Mouse (Mus musculus) heart, embryonic 16.5 days (tissue): ENCODE results near the gene Anks6. TPM values are rescaled to one million over a fixed set of nuclear protein-coding genes. Genes with fewer than 3 reads are reported as not detected.

Experiments used
- ATAC-seq: fragments of 200-750 bp; cut with Nextera tagmentation; replicated peaks from 2 replicates; pipeline ENCODE4 v1.8.0; 2017; ENCODE audit warnings: moderate number of reproducible peaks; ENCODE audit not compliant: insufficient read depth, low FRiP score; ENCODE audit errors: extremely low read depth
- H3K27ac ChIP-seq: fragments of 300-500 bp; sonication (generic); 2 replicates; pipeline ENCODE4 v1.5.1; 2014; ENCODE audit warnings: mild to moderate bottlenecking, low read length, control low read depth, moderate library complexity
- H3K27me3 ChIP-seq: fragments of 300-500 bp; sonication (generic); 2 replicates; pipeline ENCODE4 v1.6.1; 2014; ENCODE audit warnings: low read length, mixed read lengths; ENCODE audit not compliant: control insufficient read depth, insufficient read depth
- H3K36me3 ChIP-seq: fragments of 300-500 bp; sonication (generic); 2 replicates; pipeline ENCODE4 v1.6.1; 2014; ENCODE audit not compliant: control insufficient read depth, insufficient read depth
- H3K4me1 ChIP-seq: fragments of 300-500 bp; sonication (generic); 2 replicates; pipeline ENCODE4 v1.6.1; 2014; ENCODE audit warnings: low read length, mixed read lengths; ENCODE audit not compliant: control insufficient read depth, insufficient read depth
- H3K4me2 ChIP-seq: fragments of 300-500 bp; sonication (generic); 2 replicates; pipeline ENCODE4 v1.6.1; 2014; ENCODE audit warnings: low read depth, mild to moderate bottlenecking, control low read depth, low read length
- H3K4me3 ChIP-seq: fragments of 300-500 bp; sonication (generic); 2 replicates; pipeline ENCODE4 v1.5.1; 2014; ENCODE audit warnings: mild to moderate bottlenecking, control low read depth, low read length
- H3K9ac ChIP-seq: fragments of 300-500 bp; sonication (generic); 2 replicates; pipeline ENCODE4 v1.6.1; 2014; ENCODE audit warnings: low read length, control low read depth
- H3K9me3 ChIP-seq: fragments of 300-500 bp; sonication (generic); replicated peaks from 2 replicates; pipeline ENCODE4 v1.6.1; 2016; ENCODE audit warnings: low read length; ENCODE audit not compliant: control insufficient read depth
- WGBS: fragments of 180-500 bp; shearing (Covaris S2); extraction: QIAGEN DNeasy Blood & Tissue Kit; methylation state at CpG from one replicate; pipeline ENCODE4 v1.1.7; 2014; 5-methylcytosine and 5-hydroxymethylcytosine counted together
- polyA plus RNA-seq: library from polyadenylated mRNA; unstranded; fragments of >200 nt; fragmentation: Nextera tagmentation; extraction: Ambion mirVana; gene quantifications from 2 replicates; pipeline ENCODE4 v1.2.1, GENCODE M21; 2015

The Anks6 gene
- polyA plus RNA-seq, 1 experiment from 2014 or later: 1.6 TPM

GRCm38 (mm10) chr4:47000626-47001395 is 56.4 kb downstream of the Anks6 start:
- Histone ChIP-seq H3K9me3 (no peaks in the 10 kb centered on the region), H3K4me1 (no peaks in the 10 kb centered on the region), H3K4me3 (no peak overlapping the region), H3K27me3 (peaks cover 15% of the 10 kb centered on the region; the same call in 1 of the 2 replicates), H3K27ac (no peak overlapping the region), H3K4me2 (no peak overlapping the region), H3K36me3 (no peaks in the 10 kb centered on the region), H3K9ac (no peak overlapping the region)
- 52% methylated on average over 8 of the region's 8 CpGs for WGBS
- 0 out of 2 replicates have a peak, but pooled peaks have one; percentile 23 for ATAC-seq

- peaks cover 23% of the 10 kb centered on the region for H3K27me3 ChIP-seq
- WGBS: 66% methylated on average over 2 of the region's 2 CpGs
These were observed 59.3 kb downstream of the Anks6 start for GRCm38 (mm10) chr4:46997969-46998368.

GRCm38 (mm10) chr4:46992827-46993473 is 64.3 kb downstream of the Anks6 start:
- no peaks in the 10 kb centered on the region for H3K36me3 ChIP-seq
- H3K27ac ChIP-seq: no peak overlapping the region
- no peak overlapping the region for H3K4me3 ChIP-seq
- H3K27me3 ChIP-seq: peaks cover 60% of the 10 kb centered on the region
- no peak for ATAC-seq
- 2% methylated on average over 8 of the region's 8 CpGs for WGBS
- H3K4me2 ChIP-seq: no peak overlapping the region
- H3K9ac ChIP-seq: no peak overlapping the region
- H3K4me1 ChIP-seq: no peaks in the 10 kb centered on the region; the same call in none of the 2 replicates
- no peaks in the 10 kb centered on the region for H3K9me3 ChIP-seq

More at GRCm38 (mm10) chr4:46997969-46998368, 59.3 kb downstream of the Anks6 start:
- no peaks in the 10 kb centered on the region for H3K36me3 ChIP-seq
- no peaks in the 10 kb centered on the region for H3K4me1 ChIP-seq
- no peak overlapping the region for H3K9ac ChIP-seq
- H3K4me2 ChIP-seq: no peak overlapping the region
- H3K27ac ChIP-seq: no peak overlapping the region
- H3K4me3 ChIP-seq: no peak overlapping the region
- H3K9me3 ChIP-seq: no peaks in the 10 kb centered on the region
- ATAC-seq: no peak

GRCm38 (mm10) chr4:46991959-46992316 is 65.3 kb downstream of the Anks6 start:
- Histone ChIP-seq H3K9ac (no peak overlapping the region), H3K27ac (no peak overlapping the region), H3K4me2 (peak overlapping the region; percentile 79), H3K4me1 (no peaks in the 10 kb centered on the region; the same call in none of the 2 replicates), H3K36me3 (no peaks in the 10 kb centered on the region), H3K9me3 (no peaks in the 10 kb centered on the region), H3K4me3 (peak overlapping the region; percentile 53), H3K27me3 (peaks cover 64% of the 10 kb centered on the region)
- no peak for ATAC-seq
- 1% methylated on average over 23 of the region's 31 CpGs for WGBS

GRCm38 (mm10) chr4:46991016-46991958 is 65.9 kb downstream of the Anks6 start, which contains the start of gene Gabbr2:
Gene Gabbr2 (minus strand): TSS chr4:46991873.
- Histone ChIP-seq H3K4me1 (no peaks in the 10 kb centered on the region; the same call in none of the 2 replicates), H3K36me3 (no peaks in the 10 kb centered on the region), H3K9me3 (no peaks in the 10 kb centered on the region), H3K4me3 (peak within 1 kb of the TSS; percentile 53), H3K9ac (no peak within 1 kb of the TSS), H3K27me3 (peaks cover 68% of the 10 kb centered on the region), H3K4me2 (peak within 1 kb of the TSS; percentile 79), H3K27ac (no peak within 1 kb of the TSS)
- under 1% methylated on average over 108 of the region's 134 CpGs for WGBS
- no peak for ATAC-seq

GRCm38 (mm10) chr4:46990281-46991015 is 66.8 kb downstream of the Anks6 start:
- no peak for ATAC-seq
- Histone ChIP-seq H3K4me2 (no peak overlapping the region; the same call in 1 of the 2 replicates), H3K9me3 (no peaks in the 10 kb centered on the region), H3K9ac (no peak overlapping the region), H3K4me3 (no peak overlapping the region), H3K4me1 (no peaks in the 10 kb centered on the region; the same call in none of the 2 replicates), H3K36me3 (no peaks in the 10 kb centered on the region), H3K27ac (no peak overlapping the region), H3K27me3 (peaks cover 68% of the 10 kb centered on the region)
- 5% methylated on average over 29 of the region's 29 CpGs for WGBS

GRCm38 (mm10) chr4:46989842-46990241 is 67.4 kb downstream of the Anks6 start:
- H3K4me1 ChIP-seq: no peaks in the 10 kb centered on the region; the same call in none of the 2 replicates
- H3K4me3 ChIP-seq: no peak overlapping the region
- 4% methylated on average over 17 of the region's 17 CpGs for WGBS
- H3K27me3 ChIP-seq: peaks cover 69% of the 10 kb centered on the region
- H3K36me3 ChIP-seq: no peaks in the 10 kb centered on the region
- no peaks in the 10 kb centered on the region for H3K9me3 ChIP-seq
- no peak for ATAC-seq
- H3K4me2 ChIP-seq: no peak overlapping the region
- no peak overlapping the region for H3K9ac ChIP-seq
- no peak overlapping the region for H3K27ac ChIP-seq

- Histone ChIP-seq H3K4me1 (no peaks in the 10 kb centered on the region; the same call in none of the 2 replicates), H3K27me3 (peaks cover 65% of the 10 kb centered on the region), H3K36me3 (no peaks in the 10 kb centered on the region), H3K27ac (no peak overlapping the region), H3K9me3 (no peaks in the 10 kb centered on the region), H3K9ac (no peak overlapping the region), H3K4me2 (no peak overlapping the region), H3K4me3 (no peak overlapping the region)
- WGBS: 69% methylated on average over 4 of the region's 4 CpGs
- ATAC-seq: no peak
These were observed 68.4 kb downstream of the Anks6 start for GRCm38 (mm10) chr4:46988824-46989223.
